Mouse (Mus musculus) thymus, adult 2 months (tissue): ENCODE measurements around the gene Hipk4.

Experiments used
- CTCF ChIP-seq: fragments of 200-500 bp; IDR thresholded peaks from 2 replicates; pipeline ENCODE4 v1.5.1; 2012; ENCODE audit warnings: mild to moderate bottlenecking, control low read depth, low read length, moderate library complexity, borderline replicate concordance; ENCODE audit not compliant: control insufficient read depth, poor library complexity, insufficient read depth; ENCODE audit errors: extremely low read depth
- POLR2A ChIP-seq: fragments of 200-500 bp; IDR thresholded peaks from 2 replicates; pipeline ENCODE4 v1.6.1; 2012; ENCODE audit warnings: mild to moderate bottlenecking, low read length, control low read depth, moderate library complexity; ENCODE audit not compliant: control insufficient read depth, poor library complexity, insufficient read depth; ENCODE audit errors: extremely low read depth

DNA sequence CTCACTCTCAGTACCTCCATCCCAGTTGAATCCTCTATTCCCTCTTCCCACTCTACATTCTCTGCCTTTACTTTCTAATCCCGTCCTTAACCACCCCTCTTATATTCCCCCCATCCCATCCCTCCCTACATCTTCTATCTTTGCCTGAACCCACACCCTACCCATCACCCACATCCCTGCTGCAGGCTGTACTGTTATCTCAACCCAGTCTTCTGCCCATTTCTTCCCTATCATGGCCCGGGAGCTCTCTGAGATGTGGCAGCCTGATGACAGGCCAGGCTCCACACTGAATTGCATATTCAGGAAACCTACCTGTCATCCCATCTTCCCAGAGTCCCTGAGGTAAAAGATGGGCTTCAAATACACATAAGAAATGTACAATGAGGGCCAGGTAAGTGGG lies 15.7 kb downstream of the Hipk4 start:
- TF ChIP-seq CTCF (no peak), POLR2A (no peak)
